Mouse (Mus musculus) testis, adult 2 months (tissue): ENCODE data around the gene Commd1.

ENCODE experiments used
- CTCF ChIP-seq: fragments of 200-500 bp; IDR thresholded peaks from 2 replicates; pipeline ENCODE4 v1.5.1; 2012; ENCODE audit warnings: low read depth, mild to moderate bottlenecking, inconsistent platforms, low read length, moderate library complexity; ENCODE audit not compliant: control insufficient read depth, insufficient read depth, insufficient replicate concordance
- POLR2A ChIP-seq: fragments of 200-500 bp; IDR thresholded peaks from 2 replicates; pipeline ENCODE4 v1.6.1; 2012; ENCODE audit warnings: low read depth, mild to moderate bottlenecking, inconsistent platforms, low read length, moderate library complexity; ENCODE audit not compliant: control insufficient read depth

DNA sequence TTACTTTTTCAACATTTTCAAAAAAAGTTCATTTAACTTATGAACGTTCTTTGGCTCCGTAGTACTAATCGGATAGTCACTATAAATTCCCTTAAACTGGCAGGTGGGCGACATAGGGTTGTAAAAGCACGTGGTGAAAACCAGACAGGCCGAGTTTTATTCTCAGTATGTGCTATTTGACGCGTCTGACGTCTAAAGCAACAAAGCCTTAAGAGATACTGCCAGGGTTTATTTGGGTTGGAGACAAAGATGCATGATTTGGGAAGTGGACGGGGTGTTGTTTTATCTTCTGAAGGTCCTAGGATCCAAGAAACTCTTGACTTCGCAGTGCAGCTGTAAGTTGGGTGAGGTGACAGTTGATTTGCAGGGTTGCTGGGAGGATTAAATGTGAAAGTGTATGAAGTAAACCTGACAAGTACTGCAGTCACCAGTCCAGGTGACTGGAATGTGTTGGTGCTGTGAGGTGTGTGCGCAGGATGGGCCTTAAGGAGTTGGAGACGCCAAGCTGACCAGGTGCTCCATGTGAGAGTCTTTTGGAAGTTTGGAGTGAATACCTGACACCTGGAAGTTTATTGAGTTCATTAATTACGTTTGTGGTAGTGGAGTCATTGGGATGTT, 9.1 kb upstream of the Commd1 start:
- TF ChIP-seq CTCF (no peak), POLR2A (no peak)
